Mouse (Mus musculus) thymus, postnatal 10 days (tissue): ENCODE measurements around the gene Arid4a.
"Not testable (repeated sequence)": the region's sequence is repeated elsewhere in the genome, so short reads cannot be mapped to it uniquely, and the experiment has no call there.

Experiments used
- DNase-seq, 2 experiments: peaks; one replicate each; pipeline ENCODE4 v3.0.0; 2021; ENCODE audit warnings: low spot score in 2 of 2

Gene Arid4a

DNA sequence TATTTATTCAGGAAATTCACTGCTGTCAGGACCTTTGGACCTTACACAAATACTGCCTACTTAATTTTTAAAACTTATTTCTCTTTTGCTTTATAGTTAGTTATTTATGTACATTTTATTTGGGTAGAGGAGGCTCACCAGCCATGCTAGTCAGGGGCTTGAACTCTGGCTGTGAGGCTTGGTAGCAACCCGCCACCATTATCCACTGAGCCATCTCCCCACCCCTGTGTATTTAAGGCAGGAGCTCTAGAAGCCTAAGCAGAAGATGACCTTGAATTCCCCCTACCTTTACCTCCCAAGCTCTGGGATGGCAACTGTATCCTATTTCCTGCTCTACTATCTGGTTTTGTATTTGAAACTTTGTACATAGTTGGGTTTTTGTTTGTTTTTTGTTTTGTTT, 37.7 kb downstream of the Arid4a start:
- DNase-seq, result no peak

DNA sequence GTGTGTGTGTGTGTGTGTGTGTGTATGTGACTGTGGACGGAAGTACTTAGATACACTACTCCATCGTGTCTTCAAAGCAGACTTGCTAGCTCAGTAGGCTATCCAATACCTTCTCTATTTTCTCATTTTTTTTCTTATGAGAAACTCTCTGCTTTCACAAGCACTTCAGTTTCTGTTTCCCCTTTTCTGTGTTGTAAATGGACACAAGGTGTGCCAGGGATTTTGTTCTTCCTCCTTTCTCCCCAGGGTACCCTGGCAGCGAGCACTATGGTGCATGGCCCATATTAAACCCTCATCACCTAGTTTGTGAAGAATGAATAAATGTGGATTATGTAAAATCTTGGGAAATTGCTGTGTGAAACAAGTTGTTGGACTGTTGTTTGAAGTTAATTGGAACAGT, 39.7 kb downstream of the Arid4a start:
- DNase-seq, result no peak

DNA sequence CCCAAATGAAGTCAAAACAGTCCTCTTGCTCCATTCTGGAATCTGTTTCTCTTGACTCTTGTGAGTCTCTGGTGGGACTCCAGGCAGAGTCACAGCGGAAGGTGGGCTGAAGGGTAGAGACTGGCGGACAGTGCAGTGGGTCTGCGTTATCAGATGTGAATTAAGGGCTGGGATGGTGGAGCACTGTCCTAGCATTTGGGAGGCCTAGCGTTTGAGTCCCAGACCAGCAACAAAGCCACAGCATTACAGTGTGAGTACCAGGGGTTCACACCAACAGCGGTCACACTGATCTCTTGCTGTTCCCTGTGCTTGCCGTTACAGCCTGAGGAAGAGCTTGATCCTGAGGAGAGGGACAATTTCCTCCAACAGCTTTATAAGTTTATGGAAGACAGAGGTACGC, 44.0 kb downstream of the Arid4a start:
- no peak for DNase-seq

DNA sequence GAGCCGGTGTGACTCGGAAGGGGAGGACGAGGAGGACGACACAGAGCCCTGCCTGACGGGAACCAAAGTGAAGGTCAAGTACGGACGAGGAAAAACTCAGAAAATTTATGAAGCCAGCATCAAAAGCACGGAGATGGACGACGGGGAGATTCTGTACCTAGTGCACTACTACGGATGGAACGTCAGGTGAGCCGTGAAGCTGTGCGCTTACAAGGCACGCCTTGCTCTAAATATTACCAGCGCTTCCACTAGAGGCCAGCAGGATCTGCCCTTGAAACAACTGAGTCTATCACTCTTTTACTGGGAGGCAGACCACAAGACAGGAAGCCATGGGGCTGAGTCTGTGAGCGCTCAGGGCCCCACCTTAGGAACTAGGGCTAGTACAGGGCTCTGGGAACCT, 54.1 kb downstream of the Arid4a start:
- DNase-seq, result no peak

DNA sequence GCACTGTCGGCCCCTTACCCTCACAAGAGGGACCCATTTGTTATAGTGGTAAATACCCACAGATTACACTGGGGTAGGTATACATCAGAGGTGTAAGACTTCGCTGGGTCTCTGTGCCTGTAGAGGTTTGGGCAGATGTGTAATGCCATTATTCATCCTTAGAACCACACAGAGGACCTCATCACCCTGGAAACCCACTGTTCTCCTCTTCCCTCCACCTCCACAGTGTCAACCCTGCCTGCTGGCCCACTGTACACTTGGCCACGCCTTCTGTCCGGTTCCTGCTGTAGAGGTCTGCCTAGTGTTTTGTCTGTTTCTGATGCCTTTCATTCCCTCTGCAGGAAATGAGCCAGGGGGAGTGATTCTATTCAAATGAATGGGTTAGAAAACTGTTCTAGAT, 56.3 kb downstream of the Arid4a start:
- DNase-seq, result no peak

DNA sequence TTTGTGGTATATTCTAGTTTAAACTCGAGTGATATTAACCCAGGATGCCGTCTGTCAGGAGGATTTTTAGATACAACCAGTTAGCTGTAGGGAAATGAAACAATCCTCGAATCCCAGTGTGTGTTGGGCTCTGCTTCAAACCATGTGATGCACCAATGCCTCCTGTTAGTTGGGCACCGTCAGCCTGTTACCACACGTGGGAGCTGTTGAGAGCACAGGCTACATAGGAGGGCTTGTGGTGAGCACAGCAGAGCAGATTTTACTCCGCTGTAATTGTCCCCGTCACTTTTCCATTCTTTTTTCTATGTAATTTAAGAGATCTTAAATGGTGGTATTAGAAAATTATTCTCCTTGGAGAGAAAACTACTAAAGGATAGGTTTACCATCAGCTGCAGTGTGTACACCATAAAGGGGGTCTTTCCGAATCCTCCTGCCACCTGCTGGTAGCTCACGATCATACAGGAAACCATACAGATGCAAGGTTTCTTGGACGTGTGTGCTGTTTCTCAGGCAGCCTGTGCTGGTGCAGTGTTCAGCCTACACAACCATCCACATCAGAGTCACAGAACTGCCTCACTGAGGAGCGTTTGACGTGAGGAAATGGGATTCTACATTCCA, 57.4 kb downstream of the Arid4a start:
- peak in 1 of 2 experiments; percentile 21 for DNase-seq

DNA sequence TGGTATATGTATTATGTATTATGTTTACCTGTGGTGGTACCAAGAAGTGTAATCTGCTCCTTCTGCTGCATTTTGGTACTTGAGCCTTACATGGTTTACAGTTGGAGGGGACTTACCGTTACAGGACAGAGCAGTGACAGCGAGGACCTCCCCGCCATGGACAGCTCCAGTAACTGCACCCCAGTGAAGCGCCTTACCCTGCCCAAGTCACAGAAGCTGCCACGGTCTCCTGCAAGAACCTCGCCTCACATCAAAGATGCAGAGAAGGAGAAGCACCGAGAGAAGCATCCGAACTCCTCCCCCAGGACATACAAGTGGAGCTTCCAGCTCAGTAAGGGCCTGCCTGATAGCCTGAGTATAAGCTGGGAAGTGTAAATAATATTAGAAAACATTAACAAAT, 70.5 kb downstream of the Arid4a start:
- no peak for DNase-seq

DNA sequence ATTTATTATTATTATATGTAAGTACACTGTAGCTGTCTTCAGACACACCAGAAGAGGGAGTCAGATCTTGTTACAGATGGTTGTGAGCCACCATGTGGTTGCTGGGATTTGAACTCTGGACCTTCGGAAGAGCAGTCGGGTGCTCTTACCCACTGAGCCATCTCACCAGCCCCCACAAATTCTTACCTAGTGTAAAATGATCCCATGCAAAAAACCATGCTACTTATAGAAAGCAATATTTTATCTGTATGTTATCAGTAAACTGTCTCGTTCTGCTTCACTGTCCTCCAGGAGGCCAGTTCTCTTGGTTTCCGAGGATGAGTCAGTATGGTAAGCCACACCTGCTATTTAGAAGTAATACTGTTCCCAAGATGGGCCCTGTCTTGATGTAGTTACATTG, 88.5 kb downstream of the Arid4a start:
- not testable (repeated sequence) for DNase-seq

DNA sequence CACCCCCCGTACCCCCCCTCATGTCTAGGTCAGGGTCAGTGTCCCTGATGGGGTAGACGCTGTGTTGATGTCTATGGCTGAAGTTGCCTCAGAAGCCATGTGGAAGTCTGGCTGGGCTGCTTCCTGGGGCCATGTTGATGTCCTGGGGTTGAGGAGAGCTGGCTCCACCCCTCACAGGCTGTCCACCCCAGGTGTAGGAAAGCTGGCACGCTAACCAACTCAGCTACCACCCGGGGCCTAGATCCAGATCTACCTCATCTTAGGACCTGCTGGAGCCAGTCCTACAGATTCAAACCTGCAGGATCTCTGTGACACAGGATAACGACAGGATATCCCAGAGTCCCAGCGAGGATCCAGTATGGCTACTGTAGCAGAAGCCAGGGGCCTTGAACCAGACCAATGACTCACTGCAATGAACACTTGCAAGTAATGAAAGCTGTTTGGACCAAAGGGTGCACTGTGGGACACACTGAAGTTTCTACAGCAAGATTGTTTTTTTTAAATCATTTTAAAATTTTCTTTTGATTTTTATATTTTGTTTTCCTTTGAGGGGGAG, 91.5 kb downstream of the Arid4a start:
- no peak for DNase-seq

DNA sequence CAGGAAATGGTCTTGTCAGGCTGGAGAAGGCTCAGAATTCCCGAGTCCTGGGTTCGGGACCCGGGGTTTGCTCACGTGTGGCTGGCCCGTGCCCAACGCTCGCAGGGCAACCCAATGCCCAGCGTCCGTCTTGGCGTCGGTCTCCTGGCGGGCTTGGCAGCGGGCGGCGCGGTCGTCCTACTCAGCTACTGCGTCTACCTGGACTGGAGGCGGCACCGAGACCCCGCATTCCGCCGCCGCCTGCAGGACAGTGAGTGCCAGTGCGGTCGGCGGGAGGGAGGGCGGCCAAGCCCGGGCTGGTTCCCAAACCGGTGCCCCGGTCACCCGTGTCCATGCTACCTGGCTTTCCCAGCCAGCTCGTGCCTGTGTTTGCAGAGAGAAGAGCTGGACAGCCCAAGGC, 95.5 kb downstream of the Arid4a start, which contains the start of gene Tomm20l:
Gene Tomm20l (plus strand): TSS at position 98 of the 400 bp plus-strand sequence.
- DNase-seq, result no peak

DNA sequence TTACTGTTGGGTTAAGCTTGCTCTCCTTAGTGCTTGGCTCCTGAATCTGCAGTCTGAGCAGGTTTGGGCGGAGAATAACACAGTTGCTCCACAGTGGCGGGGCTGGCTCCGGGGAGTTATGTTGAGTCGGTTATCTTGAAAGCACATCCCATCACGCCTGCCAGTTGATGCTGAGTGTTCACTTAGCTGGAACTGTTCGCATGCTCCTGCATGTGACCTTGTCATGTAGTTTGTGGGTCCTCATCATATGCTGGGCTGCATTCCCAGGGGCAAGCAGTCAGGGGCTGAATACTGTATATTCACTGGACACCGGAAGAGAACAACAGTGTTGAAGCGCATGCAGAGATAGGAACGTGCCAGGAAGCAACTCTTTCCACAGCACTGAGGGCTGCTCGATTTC, 97.3 kb downstream of the Arid4a start:
- no peak for DNase-seq

DNA sequence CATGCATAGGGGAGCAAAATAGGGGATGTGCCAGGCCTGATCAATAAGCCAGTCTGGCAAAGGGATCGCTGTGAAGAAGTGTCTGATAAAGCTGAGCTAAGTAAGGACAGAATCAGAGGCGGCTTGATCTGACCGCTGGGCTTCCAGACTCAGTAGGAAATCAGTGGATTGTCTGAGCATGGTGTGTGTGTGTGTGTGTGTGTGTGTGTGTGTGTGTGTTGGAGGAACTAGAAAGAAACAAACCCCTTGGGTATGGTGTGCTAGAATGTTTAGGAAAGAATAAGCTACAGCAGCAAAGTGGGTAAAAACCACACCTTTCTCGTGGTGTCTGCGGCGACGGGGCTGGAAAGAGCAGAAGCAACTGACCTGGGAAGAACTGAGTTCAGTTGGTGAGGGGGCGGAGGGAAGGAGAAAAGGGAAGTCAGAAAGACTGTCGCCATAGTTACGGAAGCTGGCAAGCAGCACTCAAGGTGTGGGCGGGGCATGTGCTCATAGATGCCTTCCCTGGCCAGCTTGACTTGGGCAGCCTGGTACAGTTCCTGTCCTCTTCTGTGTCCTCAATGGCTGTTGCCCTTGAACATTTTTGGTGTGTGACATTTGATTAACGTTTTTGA, 98.0 kb downstream of the Arid4a start:
- DNase-seq, result peak; percentile 36 to 38

DNA sequence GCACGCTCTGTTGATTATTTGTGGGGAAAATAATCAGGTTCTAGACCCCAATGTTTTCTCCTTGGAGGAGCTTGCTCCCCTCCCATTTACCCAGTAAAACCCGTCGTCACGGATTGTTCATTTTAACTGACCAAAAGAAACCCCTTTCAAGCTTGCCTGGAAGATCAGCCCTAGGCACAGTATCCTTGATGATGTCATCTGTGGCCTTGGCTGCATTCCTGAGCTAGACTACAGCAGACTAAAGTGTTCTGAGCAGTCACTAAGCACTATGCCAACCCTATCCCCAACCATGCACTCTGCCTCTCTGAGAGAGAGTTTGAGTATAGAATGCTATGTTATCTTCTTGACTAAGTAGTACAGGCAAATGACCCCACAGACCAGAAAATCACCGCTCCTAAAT, 100.6 kb downstream of the Arid4a start:
- no peak for DNase-seq

DNA sequence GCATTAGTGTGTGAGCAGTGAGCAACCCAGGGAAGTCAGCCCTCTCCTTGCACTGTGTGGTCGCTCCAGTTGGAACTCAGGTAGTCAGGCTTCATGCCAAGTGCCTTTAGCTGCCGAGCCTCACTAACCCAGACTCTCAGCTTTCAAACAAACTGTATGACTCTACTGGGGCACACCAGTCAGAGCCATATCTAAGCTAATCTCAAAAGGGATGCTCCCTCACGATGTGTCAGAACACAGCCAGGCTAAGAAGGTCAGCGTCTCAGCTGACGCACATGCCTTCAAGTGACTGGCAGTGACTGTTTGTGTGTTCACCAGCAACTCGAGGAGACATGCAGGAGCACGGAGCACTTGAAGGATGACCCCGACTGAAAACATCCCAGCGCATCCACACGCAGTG, 106.9 kb downstream of the Arid4a start:
- no peak for DNase-seq

DNA sequence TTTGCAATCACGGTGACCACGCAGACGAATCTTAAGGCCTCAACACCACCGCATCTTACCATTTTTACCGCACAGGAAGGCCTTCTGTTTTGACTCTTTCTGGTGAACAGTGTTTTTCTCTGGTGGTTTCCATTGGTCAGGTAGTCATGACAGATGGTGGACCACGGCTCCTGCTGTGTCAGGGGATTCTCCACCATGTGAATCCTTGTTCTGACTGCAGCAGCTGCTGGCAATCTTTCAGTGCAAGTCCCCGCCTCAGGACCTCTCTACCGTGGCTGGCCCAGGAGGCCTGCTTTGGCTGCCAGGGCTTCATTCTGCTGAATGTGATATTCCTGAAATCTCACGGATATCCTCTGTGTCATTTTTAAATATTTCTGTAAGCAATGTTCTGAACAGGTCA, 107.5 kb downstream of the Arid4a start:
- DNase-seq, result no peak

DNA sequence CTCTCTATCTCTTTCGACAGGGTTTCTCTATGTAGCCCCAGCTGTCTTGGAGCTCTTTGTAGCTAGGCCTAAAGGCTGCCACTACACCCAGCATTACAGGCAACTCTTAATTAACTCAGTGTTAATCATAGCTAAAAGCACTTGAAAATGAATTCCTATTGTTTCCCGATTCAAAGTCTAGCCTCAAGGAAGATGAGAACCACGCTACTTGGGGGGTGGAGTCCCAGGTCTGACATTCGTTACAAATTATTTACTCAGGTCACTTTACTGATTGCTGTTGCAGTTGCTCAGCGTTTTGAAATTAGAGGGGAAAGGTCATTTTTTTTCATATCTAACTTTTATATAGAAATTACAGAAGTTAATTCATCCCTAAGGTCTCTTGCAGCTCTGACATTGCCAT, 119.8 kb downstream of the Arid4a start:
- no peak for DNase-seq

DNA sequence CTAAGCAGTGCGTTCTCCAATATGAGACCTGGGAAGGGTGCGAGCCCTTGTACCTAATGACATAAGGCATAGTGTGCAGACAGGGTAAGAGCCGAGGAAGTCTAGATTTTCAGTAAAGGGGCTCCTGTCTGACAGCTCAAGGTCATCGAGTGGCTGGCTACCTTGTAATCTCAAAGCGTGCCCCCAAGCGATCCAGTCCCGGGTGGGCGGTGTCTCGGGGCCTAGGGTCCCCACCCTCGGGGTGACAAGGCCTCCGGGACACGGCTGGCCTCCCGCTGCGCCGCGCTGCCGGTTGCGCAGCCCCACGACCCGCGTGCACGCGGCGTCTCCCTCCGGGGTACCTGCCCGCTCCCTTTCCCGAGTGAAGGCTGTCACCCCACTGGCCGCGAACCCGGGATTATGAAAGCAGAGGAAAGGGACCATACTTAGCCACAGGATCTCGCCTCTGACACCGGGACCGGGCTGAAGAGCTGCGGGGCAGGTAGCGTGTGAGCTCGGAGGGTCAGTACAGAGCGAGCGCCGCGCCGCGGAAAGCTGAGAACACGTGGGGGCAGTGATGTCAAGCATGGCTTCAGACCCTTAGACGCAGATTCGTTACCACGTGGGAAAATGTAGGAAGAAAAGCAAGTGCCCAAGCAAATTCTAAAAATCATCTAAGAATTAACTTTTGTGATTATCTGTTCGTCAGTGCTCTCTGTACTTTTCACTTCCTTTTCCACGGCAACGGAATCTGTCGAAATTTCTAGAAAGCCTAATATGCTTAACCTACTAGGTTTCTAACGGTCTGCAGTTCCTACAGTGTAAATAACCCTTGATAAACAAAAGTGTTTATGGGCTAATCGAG, 120.6 kb downstream of the Arid4a start, which contains the start of the genes Timm9 and 2700049A03Rik:
Gene Timm9 (minus strand): TSS at position 555 of the 844 bp plus-strand sequence.
Gene 2700049A03Rik (plus strand): TSS at position 719 of the 844 bp plus-strand sequence.
- DNase-seq, result peak; percentile 67 to 69

DNA sequence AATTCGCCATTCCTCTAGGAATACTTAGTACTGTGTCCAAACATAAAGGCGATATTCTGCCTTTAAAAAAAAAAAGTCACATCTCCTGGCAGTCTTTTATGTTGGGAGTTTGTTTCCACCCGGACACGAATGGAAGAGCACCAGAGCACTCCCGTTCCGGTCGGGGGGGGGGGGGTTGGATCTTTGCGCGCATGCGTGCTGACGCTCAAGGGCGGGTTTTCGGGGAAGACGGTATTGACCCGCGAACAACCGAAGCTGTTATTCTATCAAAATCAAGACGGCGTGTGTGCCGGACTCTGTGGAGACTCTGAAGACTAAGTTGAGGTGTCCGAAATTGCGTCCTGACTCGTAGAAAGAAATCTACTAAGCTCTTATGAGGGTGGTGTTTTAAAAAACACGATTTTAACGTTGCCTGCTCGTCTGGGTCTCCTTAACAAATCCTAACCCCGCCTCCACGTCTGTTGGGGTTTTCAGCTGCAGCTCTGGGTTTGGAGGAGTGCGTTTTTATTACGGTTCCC, 121.2 kb downstream of the Arid4a start:
- peak; percentile 64 to 87 for DNase-seq

DNA sequence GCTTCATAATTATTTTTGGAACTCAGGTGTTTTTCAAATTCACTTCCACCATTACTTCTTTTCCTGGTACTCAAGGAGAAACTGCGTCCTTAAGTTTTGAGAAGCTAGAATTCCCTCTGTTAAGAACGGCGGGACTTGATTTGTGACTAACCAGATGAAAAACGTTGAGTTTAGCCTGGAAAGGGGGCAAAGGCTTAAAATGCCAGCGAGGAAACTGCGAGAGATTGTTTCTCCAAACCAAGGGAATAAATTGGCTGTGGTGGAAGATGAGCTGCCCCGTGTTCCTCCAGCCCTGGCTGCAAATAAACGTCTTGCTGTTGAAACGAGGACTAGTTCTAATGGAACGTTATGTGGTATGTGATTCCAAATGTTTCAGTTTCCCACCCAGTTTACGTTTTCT, 121.9 kb downstream of the Arid4a start:
- no peak for DNase-seq

DNA sequence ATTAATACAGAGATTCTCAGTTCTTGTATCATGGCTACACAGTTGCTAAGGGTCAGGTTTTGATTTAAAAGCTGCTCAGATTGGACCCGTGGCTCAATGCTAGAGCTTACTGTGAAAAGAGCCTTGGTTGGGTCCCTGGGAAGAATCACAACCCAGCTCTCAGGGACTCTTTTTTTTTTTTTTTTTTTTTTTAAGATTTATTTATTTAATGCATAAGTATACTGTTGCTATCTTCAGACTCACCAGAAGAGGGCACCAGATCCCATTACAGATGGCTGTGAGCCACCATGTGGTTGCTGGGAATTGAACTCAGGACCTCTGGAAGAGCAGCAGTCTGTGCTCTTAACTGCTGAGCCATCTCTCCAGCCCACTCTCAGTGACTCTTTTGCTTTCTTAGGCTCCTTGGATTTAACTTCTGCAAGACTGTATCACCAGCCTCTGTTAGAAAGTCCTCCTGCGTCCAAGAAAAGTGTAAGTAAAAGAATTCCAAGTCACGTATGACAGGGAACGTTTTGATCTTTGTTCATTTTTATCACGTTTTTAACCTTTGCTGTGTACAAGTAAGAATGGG, 123.6 kb downstream of the Arid4a start:
- DNase-seq, result peak in 1 of 2 experiments; percentile 10

DNA sequence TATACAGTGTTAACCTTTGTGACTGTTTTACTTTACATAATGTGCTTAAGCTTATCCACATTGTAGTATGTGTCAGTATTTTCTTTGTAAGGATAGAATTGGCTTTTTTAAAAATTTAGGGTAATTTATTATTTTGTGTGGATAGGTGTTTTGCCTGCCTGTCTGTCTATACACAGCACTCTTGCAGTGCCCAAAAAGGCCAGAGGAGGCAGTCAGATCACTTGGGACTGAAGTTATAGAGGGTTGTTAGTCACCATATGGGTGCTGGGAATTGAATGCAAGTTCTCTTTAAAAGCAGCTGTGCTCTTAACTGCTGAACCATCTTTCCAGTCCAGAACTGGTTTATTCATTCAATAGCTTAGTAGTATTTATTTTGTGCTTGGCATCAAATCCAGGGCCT, 125.4 kb downstream of the Arid4a start:
- DNase-seq, result no peak

DNA sequence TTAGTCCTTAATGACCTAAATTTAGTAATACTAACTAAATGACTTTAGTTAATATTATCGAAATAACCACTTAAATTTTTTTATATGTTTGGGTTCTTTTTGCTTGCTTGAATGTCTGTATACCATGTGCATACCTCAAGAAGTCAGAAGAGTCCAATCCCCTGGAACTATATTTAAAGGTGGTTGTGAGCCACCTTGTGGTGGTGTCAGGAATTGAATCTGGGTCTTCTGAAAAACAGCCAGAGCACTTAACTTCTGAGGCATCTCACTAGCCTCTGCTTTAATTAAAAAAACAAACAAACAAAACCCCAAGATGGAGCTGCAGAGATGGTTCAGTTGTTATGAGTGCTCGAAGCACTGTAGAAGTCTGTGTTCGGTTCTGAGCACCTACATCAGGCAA, 131.9 kb downstream of the Arid4a start:
- DNase-seq, result peak in 1 of 2 experiments; percentile 45
